Mouse (Mus musculus) cerebellum, adult 8-10 months (tissue): ENCODE measurements at regions not wholly inside any gene's neighbourhood (a gene's known extent, or its start where the extent isn't known, plus 50 kb on each side); places are given as distances from the start of the nearest gene placed in this dataset.

ENCODE experiments used
- DNase-seq: peaks from one replicate; pipeline ENCODE4 v3.0.0; 2022

- no peak for DNase-seq
These were observed 155.2 kb downstream of the Zfp706 start for GRCm38 (mm10) chr15:36852229-36852821.

- DNase-seq, result no peak
These were observed 159.3 kb downstream of the Zfp706 start for GRCm38 (mm10) chr15:36848238-36848637.

DNA sequence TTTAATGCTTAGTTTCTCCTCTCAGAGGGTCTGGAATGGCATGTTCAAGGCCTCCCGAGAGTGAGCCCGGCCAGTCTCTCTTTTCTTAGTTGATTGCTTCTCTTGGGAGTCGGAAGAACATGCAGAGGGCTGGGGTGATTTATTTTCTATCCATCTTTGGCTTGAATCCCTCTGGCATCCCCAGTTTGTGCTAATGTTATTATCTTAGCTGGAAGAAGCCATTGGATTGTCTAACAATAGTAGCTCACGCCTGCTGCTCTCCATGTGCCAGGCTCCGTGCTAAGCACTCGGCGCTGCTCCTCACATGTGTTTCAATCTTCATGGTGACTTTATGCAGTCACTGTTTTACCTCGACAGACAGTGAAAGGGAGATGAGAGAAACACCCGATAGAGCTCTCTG is 160.8 kb downstream of the Zfp706 start:
- no peak for DNase-seq
